Mouse (Mus musculus) urinary bladder, postnatal 0 days (tissue): ENCODE measurements around the gene Gm4907. TPM values are rescaled to one million over a fixed set of nuclear protein-coding genes. Genes with fewer than 3 reads are reported as not detected.

Experiments used
- polyA plus RNA-seq: library from polyadenylated mRNA; unstranded; fragments of >200 nt; fragmentation: Nextera tagmentation; extraction: Ambion mirVana; gene quantifications from 2 replicates; pipeline ENCODE4 v1.2.1, GENCODE M21; 2015

Gm4907 gene
- polyA plus RNA-seq = not detected in 2 replicates

DNA sequence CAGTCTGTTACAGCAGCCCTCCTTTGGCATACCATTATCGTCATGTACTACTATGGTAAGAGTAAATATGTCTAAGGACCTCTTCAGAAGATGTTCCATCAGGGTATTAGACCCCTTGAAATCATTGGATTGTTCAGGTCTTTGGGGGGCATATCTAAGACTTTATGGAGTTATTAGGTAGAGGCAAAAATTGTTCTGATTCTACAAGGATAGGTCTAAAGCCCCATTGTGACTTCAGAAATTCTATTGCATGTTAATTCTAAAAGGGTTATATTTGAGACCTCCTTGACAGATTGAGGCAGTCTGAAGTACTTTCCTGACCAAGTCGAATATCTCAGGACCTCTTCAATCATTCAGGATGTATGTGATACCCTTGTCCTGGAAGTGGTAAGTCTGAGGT, at the start of gene Gm4907:
Gm4907 (plus strand) TSS at position 301 of the 400 bp plus-strand sequence.

Other genes starting within 250 kb of the Gm4907 start
- 8.4 and 9.6 TPM in 2 replicates for gene Wdr44, start 189.5 kb upstream of the Gm4907 start, polyA plus RNA-seq
- gene Gm4985, start 76.4 kb downstream of the Gm4907 start, polyA plus RNA-seq = not detected in 2 replicates